Mouse (Mus musculus) hindbrain, embryonic 11.5 days (tissue): ENCODE results near the gene Nfia. TPM values are rescaled to one million over a fixed set of nuclear protein-coding genes. Genes with fewer than 3 reads are reported as not detected.

Source experiments
- ATAC-seq: fragments of 200-750 bp; cut with Nextera tagmentation; 2 replicates; pipeline ENCODE4 v1.8.0; 2017; ENCODE audit warnings: mild to moderate bottlenecking, moderate TSS enrichment, moderate library complexity; ENCODE audit not compliant: low FRiP score
- DNase-seq: peaks from one replicate; pipeline ENCODE4 v3.0.0-alpha.2; 2015; ENCODE audit warnings: low spot score
- H3K27ac ChIP-seq: fragments of 300-500 bp; sonication (generic); 2 replicates; pipeline ENCODE4 v1.5.1; 2014; ENCODE audit warnings: mild to moderate bottlenecking, low read depth, low read length
- H3K27me3 ChIP-seq: fragments of 300-500 bp; sonication (generic); 2 replicates; pipeline ENCODE4 v1.6.1; 2014; ENCODE audit warnings: mild to moderate bottlenecking, low read length, moderate library complexity, mixed read lengths; ENCODE audit not compliant: control insufficient read depth, insufficient read depth
- H3K36me3 ChIP-seq: fragments of 300-500 bp; sonication (generic); 2 replicates; pipeline ENCODE4 v1.6.1; 2014; ENCODE audit warnings: mild to moderate bottlenecking, low read length, moderate library complexity, mixed read lengths; ENCODE audit not compliant: control insufficient read depth, insufficient read depth
- H3K4me1 ChIP-seq: fragments of 300-500 bp; sonication (generic); replicated peaks from 2 replicates; pipeline ENCODE4 v1.6.1; 2014; ENCODE audit warnings: low read length, mixed read lengths; ENCODE audit not compliant: control insufficient read depth, insufficient read depth
- H3K4me2 ChIP-seq: fragments of 300-500 bp; sonication (generic); replicated peaks from 2 replicates; pipeline ENCODE4 v1.6.1; 2014; ENCODE audit warnings: mild to moderate bottlenecking, low read depth, low read length
- H3K4me3 ChIP-seq: fragments of 300-500 bp; sonication (generic); 2 replicates; pipeline ENCODE4 v1.5.1; 2014; ENCODE audit warnings: low read depth, low read length
- H3K9ac ChIP-seq: fragments of 300-500 bp; sonication (generic); 2 replicates; pipeline ENCODE4 v1.6.1; 2014; ENCODE audit warnings: low read depth, low read length
- H3K9me3 ChIP-seq: fragments of 300-500 bp; sonication (generic); 2 replicates; pipeline ENCODE4 v1.6.1; 2016; ENCODE audit warnings: low read length; ENCODE audit not compliant: control insufficient read depth
- WGBS: fragments of 180-500 bp; shearing (Covaris S2); extraction: QIAGEN DNeasy Blood & Tissue Kit; methylation state at CpG from one replicate; pipeline ENCODE4 v1.1.7; 2014; 5-methylcytosine and 5-hydroxymethylcytosine counted together
- polyA plus RNA-seq: library from polyadenylated mRNA; unstranded; fragments of >200 nt; fragmentation: Nextera tagmentation; extraction: Ambion mirVana; gene quantifications from 2 replicates; pipeline ENCODE4 v1.2.1, GENCODE M21; 2014

Gene Nfia
- polyA plus RNA-seq, 1 experiment from 2014 or later = 45.6 TPM

GRCm38 (mm10) chr4:98076624-98077023 lies 304.1 kb downstream of the Nfia start:
- H3K27ac ChIP-seq = no peak overlapping the region

DNA sequence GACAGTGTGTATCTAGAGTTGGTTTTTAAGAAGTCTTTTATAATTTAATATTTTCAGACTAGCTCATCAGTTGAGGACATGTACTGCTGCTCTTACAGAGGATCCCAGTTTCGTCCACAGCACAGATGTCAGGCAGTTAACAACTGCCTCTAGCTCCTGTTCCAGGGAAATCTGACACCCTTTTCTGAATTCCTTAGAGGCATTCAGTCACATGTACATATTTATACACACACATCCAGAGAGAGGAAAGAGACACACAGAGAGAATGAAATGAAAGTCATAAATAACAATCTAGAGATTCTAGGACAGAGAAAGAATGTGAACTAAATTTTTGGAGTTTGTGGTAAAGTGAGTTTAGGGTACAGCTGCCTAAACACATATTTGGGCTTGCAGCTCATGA lies 308.1 kb downstream of the Nfia start:
- 49% methylated on average over 1 of the region's 1 CpGs for WGBS
- Histone ChIP-seq H3K36me3 (no peaks in the 10 kb centered on the region), H3K4me1 (no peaks in the 10 kb centered on the region), H3K9me3 (no peaks in the 10 kb centered on the region), H3K4me3 (no peak overlapping the region), H3K4me2 (no peak overlapping the region), H3K27me3 (no peaks in the 10 kb centered on the region), H3K9ac (no peak overlapping the region), H3K27ac (no peak overlapping the region)
- ATAC-seq (no peak), DNase-seq (no peak)

More at GRCm38 (mm10) chr4:98076624-98077023, 304.1 kb downstream of the Nfia start:
- no peaks in the 10 kb centered on the region for H3K4me1 ChIP-seq
- WGBS = 83% methylated on average over 7 of the region's 7 CpGs
- H3K4me3 ChIP-seq = no peak overlapping the region
- ATAC-seq (no peak), DNase-seq (no peak)
- no peaks in the 10 kb centered on the region for H3K36me3 ChIP-seq
- H3K9me3 ChIP-seq = no peaks in the 10 kb centered on the region
- H3K27me3 ChIP-seq = no peaks in the 10 kb centered on the region
- H3K4me2 ChIP-seq = no peak overlapping the region
- no peak overlapping the region for H3K9ac ChIP-seq

DNA sequence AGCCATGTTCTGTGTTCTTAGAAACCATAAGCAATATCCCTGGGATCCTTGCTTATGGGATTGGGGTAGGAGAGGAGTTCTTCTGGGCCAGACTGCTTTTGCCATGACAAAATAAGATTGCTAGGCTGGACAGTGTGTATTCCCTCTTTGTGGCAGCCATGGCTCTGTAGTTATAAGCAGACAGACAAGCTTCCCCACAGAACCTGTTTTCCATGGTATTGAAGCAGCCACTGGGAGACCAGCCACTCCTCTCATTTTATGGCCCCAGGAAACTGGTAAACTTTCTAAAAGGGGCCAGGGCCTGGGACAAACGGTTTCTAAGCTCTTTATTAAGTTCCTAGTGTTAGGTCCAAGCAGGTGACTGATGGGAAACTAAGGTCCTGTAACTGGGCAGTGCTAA lies 309.4 kb downstream of the Nfia start:
- Histone ChIP-seq H3K4me1 (no peaks in the 10 kb centered on the region), H3K9ac (no peak overlapping the region), H3K4me3 (no peak overlapping the region), H3K4me2 (no peak overlapping the region), H3K36me3 (no peaks in the 10 kb centered on the region), H3K9me3 (no peaks in the 10 kb centered on the region), H3K27ac (no peak overlapping the region), H3K27me3 (no peaks in the 10 kb centered on the region)
- DNase-seq (no peak), ATAC-seq (no peak)
- 51% methylated on average over 1 of the region's 1 CpGs for WGBS

DNA sequence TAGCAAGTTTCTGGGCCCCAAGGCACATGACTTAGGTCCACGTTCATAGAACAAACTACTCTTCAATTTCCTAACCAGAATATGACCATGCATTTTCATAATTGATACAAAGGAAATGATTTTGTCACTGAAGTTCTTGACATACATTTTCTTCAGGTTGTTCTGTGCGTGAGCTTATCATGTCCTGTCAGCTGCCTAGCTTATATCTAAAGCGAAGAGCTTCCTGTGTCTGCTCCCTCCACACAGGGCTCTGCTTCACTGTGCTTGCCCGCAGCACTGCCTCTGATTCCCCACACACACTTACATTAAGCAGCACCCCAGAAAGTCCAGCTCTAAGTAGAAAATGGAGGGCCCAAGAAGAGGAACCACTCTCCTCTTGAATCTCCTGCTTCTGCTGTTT lies 310.0 kb downstream of the Nfia start:
- Histone ChIP-seq H3K9ac (no peak overlapping the region), H3K4me1 (no peaks in the 10 kb centered on the region), H3K4me3 (no peak overlapping the region), H3K27me3 (no peaks in the 10 kb centered on the region), H3K36me3 (no peaks in the 10 kb centered on the region), H3K27ac (no peak overlapping the region), H3K9me3 (no peaks in the 10 kb centered on the region), H3K4me2 (no peak overlapping the region)
- 90% methylated on average over 4 of the region's 4 CpGs for WGBS
- ATAC-seq = no peak
- DNase-seq = no peak

DNA sequence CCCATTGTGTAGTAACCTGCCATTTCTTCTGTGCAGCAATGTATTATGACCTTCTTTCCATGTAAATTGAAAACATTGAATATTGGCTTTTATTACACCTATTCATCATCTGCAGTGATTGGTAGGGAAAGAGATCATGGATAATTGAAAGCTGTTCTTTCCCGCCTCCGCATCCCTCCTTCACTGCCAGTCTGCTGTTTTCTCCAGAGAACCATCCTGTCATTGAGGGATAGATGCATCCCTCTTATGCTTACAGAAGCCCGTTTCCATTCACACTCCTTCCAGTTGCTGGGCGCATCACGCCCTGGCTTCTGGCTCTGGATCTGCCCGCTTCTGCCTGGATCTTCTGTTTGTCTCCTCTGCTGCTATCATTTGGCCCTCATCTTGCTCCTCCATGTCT lies 312.5 kb downstream of the Nfia start:
- H3K27ac ChIP-seq = no peak overlapping the region
- no peak overlapping the region for H3K4me2 ChIP-seq
- no peaks in the 10 kb centered on the region for H3K27me3 ChIP-seq
- H3K9ac ChIP-seq = no peak overlapping the region
- no peak for ATAC-seq
- 93% methylated on average over 6 of the region's 6 CpGs for WGBS
- H3K36me3 ChIP-seq = no peaks in the 10 kb centered on the region
- H3K9me3 ChIP-seq = no peaks in the 10 kb centered on the region
- H3K4me3 ChIP-seq = no peak overlapping the region
- no peak for DNase-seq
- no peaks in the 10 kb centered on the region for H3K4me1 ChIP-seq

GRCm38 (mm10) chr4:98086976-98087375 lies 314.4 kb downstream of the Nfia start:
- no peak overlapping the region for H3K9ac ChIP-seq
- no peaks in the 10 kb centered on the region for H3K4me1 ChIP-seq
- no peak overlapping the region for H3K27ac ChIP-seq
- no peaks in the 10 kb centered on the region for H3K27me3 ChIP-seq
- no peak overlapping the region for H3K4me3 ChIP-seq
- no peaks in the 10 kb centered on the region for H3K9me3 ChIP-seq
- WGBS = 68% methylated on average over 4 of the region's 4 CpGs
- no peak overlapping the region for H3K4me2 ChIP-seq
- DNase-seq (no peak), ATAC-seq (no peak)
- no peaks in the 10 kb centered on the region for H3K36me3 ChIP-seq

- Histone ChIP-seq H3K4me3 (no peak overlapping the region), H3K27me3 (no peaks in the 10 kb centered on the region), H3K4me2 (no peak overlapping the region), H3K9ac (no peak overlapping the region), H3K9me3 (no peaks in the 10 kb centered on the region), H3K36me3 (no peaks in the 10 kb centered on the region), H3K4me1 (no peaks in the 10 kb centered on the region; the same call in 1 of the 2 replicates), H3K27ac (no peak overlapping the region)
- no peak for ATAC-seq
- 83% methylated on average over 6 of the region's 6 CpGs for WGBS
- no peak for DNase-seq
Observed at GRCm38 (mm10) chr4:98089985-98090384, 317.5 kb downstream of the Nfia start.

- Histone ChIP-seq H3K36me3 (no peaks in the 10 kb centered on the region), H3K4me1 (no peaks in the 10 kb centered on the region; the same call in 1 of the 2 replicates), H3K9ac (no peak overlapping the region), H3K4me3 (no peak overlapping the region), H3K9me3 (no peaks in the 10 kb centered on the region), H3K27me3 (no peaks in the 10 kb centered on the region), H3K27ac (no peak overlapping the region), H3K4me2 (no peak overlapping the region)
- ATAC-seq (no peak), DNase-seq (no peak)
- WGBS = 89% methylated on average over 3 of the region's 3 CpGs
Observed at GRCm38 (mm10) chr4:98090586-98090985, 318.1 kb downstream of the Nfia start.

DNA sequence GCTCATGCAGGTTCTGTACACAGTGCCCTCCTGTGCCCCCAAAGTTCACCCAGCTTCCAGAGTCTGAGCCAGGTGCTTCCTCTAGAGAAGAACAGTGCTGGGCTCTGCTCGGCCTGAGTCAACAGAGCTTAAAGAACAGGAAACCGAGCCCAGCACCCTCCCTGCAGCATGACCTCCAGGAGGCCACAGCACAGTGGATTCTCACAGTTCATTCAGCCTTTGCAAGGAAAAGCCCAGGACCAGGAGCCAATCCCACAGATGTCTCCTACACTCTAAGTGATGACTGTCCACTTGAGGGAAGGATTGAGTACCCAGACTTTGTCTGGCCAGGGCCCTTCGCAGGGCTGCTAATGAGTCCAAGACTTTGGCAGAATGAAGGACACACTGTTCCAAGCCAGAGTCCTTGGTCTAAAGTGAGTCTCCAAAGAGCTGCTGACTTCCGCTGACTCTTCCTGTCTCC lies 318.9 kb downstream of the Nfia start:
- H3K27ac ChIP-seq = no peak overlapping the region
- ATAC-seq = 0 out of 2 replicates have a peak, but pooled peaks have one; percentile 38
- H3K9ac ChIP-seq = no peak overlapping the region
- H3K27me3 ChIP-seq = no peaks in the 10 kb centered on the region
- H3K36me3 ChIP-seq = no peaks in the 10 kb centered on the region
- no peaks in the 10 kb centered on the region for H3K9me3 ChIP-seq
- no peak overlapping the region for H3K4me2 ChIP-seq
- no peaks in the 10 kb centered on the region; the same call in 1 of the 2 replicates for H3K4me1 ChIP-seq
- DNase-seq = no peak
- no peak overlapping the region for H3K4me3 ChIP-seq
- WGBS = 54% methylated on average over 4 of the region's 4 CpGs
